8 mouse cellular contexts compared by ENCODE assay signal in the genomic region with DNA sequence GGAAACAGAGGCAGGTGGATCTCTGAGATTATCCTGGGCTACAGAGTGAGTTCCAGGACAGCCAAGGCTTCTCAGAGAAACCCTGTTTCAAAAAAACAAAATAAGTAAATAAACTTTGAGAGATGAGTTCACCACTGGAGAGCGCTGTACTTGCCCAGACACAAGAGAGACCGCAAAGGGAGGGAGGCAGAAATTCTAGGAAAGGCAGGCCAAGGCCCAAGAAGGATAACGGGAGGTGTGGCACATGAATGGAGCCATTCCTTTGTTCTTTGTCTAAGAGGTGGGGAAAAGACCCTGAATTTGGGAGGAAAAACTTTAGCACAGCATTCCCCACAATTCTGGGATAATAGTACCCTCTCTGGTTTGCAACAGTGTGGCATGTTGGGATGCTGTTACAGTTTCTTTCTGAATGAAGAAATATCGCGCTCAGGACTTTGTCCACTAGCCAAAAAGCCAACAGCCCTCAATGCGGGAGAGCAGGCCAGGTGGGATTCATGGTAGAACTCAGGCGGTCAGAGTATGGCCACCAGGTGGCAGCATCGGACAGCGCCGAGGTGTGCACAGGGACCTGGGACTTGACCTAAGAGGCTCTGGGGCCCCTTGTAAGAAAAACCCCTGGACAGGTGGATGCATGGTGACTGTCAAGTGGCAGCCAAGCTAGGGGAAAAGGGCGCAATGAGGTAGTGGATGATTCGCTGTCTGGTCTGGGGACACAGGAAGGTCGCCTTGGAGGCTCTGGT. TPM values are rescaled to one million over a fixed set of nuclear protein-coding genes. Genes with fewer than 3 reads are reported as not detected.
DNase-seq lines count a peak whose midpoint lies in the region; ATAC-seq and TF ChIP-seq lines count a peak whose summit lies in the region.

No protein-coding gene starts in this region.

- DNase-seq in A20 (ENCODE audit: low read depth, low spot score): peak; percentile 63
- DNase-seq in ES-CJ7 (ENCODE audit: low read depth, low spot score): peak; percentile 77
- peak; percentile 48 for DNase-seq in c-Kit-positive CD71-positive TER-119-positive erythroid progenitor cells, embryonic 14.5 days (ENCODE audit: low spot score)
- peak; percentile 73 for DNase-seq in gastrocnemius, adult 2 months
- DNase-seq in layer of hippocampus, adult 2 months (ENCODE audit: low spot score in 2 of 2): peak; percentile 2 to 60
- peak; percentile 73 for DNase-seq in lung, postnatal 14 days

- ATAC-seq in activated CD4-positive, CD25-positive, alpha-beta regulatory T cell, adult 4 months: no peak

- H3K4me3 ChIP-seq in gastrocnemius, adult 2 months: no peak overlapping the region
- H3K4me3 ChIP-seq in layer of hippocampus, adult 2 months: no peak overlapping the region
- H3K4me3 ChIP-seq in small intestine, adult 2 months (ENCODE audit: low read depth, low read length): no peak overlapping the region

- H3K27me3 ChIP-seq in small intestine, adult 2 months (ENCODE audit: control insufficient read depth, insufficient read depth, low read length): no peaks in the 10 kb centered on the region

- H3K36me3 ChIP-seq in small intestine, adult 2 months (ENCODE audit: control insufficient read depth, insufficient read depth, low read length): no peaks in the 10 kb centered on the region

- H3K4me1 ChIP-seq in small intestine, adult 2 months (ENCODE audit: control insufficient read depth, insufficient read depth, insufficient read length, low read length): peaks cover 2% of the 10 kb centered on the region; the same call in 1 of the 2 replicates

- no peak overlapping the region for H3K27ac ChIP-seq in gastrocnemius, adult 2 months
- no peak overlapping the region for H3K27ac ChIP-seq in layer of hippocampus, adult 2 months
- H3K27ac ChIP-seq in small intestine, adult 2 months (ENCODE audit: insufficient read depth, low read depth, low read length): no peak overlapping the region

- intact Hi-C loops in gastrocnemius, adult 2 months (cut with DNase I): no loop called here

- 30% methylated on average over 13 of the region's 13 CpGs for WGBS in small intestine, adult 2 months

- TF ChIP-seq CTCF in gastrocnemius, adult 2 months (IDR thresholded peaks at IDR 0.05): peak; percentile 81
- peak; percentile 88 for TF ChIP-seq CTCF in layer of hippocampus, adult 2 months (conservative IDR thresholded peaks at IDR 0.05)
- peak; percentile 77 for TF ChIP-seq CTCF in small intestine, adult 2 months (IDR thresholded peaks at IDR 0.05; ENCODE audit: extremely low read depth, insufficient read length, insufficient replicate concordance, low read depth, low read length)

- no peak for TF ChIP-seq POLR2A in small intestine, adult 2 months (IDR thresholded peaks at IDR 0.05; ENCODE audit: low read depth, low read length)

RNA-seq across cellular contexts. Expression of gene Tmem92, which starts 49.9 kb away (rescaled TPM):
- total RNA-seq in gastrocnemius, adult 2 months (2021): not detected
- total RNA-seq in layer of hippocampus, adult 2 months (2021): not detected
- polyA plus RNA-seq in small intestine, adult 2 months (2012; rRNA removed): 0.10 TPM in 1 of 2 replicates, not detected in the other
- polyA plus RNA-seq in activated CD4-positive, CD25-positive, alpha-beta regulatory T cell, adult 4 months (2017; shearing (Covaris generic)): not detected
